Mouse (Mus musculus): ENCODE results near the gene Synpr. TPM values are rescaled to one million over a fixed set of nuclear protein-coding genes. Genes with fewer than 3 reads are reported as not detected.

Synpr gene
- total RNA-seq, 2 experiments from 2014 or later, result 181 to 203 TPM

DNA sequence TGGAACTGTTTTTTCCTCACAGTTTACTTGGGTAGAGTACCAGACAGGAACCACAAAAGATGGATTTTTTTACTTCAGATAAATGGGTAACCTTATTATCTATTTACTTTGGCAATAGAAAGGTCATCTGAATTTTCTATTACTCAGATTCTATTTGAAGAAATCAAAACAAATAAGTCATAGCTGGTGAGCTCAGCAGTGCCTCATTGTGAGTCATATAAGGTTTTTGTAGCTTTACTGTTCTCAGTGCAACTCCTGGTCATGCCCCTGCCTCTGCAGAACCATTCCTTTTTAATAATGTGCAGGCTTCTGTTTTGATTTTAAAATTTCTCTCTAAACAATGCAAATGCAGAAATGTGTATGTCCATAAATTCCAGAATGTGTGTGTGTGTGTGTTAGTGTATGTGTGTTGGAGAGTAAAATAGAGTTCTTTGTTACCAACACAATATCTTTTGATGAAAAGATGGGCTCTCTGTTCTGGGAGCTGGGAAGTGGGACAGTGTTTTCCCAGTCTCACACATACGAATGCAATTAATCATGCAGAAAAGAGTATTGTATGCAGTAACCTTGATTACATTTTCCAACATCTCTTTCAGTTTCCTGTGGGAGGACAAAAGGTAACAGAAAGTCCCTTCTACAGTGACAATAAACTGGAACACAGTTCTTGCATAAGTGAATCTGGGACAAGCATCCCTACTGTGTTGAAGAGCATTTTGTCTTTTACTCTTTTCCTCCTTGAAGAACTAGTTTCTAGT is 269.2 kb downstream of the Synpr start:
- DNase-seq, result no peak

DNA sequence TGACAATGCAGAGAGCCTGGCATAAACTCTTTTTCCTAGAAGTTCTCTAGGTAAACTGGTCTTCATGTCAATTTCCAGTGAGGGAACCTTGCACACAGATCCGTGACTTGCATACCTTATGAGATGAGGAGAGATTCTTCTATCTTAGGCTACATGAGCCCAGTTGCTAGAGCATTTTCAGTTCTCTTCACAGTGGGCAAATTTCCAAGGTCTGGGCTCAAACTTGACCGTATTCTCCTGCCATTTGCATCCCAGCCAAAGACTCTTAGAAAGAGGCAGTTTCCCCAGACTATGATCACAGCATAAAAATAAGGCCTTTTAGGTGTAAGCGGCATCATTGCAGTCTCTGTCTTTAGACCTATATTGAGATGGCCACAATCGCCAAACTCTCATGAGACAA is 270.1 kb downstream of the Synpr start:
- no peak for DNase-seq

DNA sequence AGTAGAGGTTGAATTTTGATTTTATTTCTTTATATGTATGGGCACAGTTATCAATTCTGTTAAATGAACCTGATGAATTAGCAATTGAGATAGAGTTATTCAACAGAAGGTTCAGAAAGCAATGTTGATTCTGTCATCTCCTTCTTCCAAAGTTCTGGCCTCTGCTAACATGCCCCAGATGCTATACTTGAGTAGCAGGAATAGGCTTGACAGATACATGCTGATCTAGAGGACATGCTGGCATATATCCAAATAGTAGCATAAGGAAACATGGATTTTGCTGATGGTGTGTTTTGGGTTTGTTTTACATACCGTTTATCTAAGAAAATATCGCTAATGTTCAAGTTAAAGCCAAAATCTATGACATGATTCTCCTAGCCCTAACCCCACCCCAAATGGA is 273.5 kb downstream of the Synpr start:
- DNase-seq, result no peak

DNA sequence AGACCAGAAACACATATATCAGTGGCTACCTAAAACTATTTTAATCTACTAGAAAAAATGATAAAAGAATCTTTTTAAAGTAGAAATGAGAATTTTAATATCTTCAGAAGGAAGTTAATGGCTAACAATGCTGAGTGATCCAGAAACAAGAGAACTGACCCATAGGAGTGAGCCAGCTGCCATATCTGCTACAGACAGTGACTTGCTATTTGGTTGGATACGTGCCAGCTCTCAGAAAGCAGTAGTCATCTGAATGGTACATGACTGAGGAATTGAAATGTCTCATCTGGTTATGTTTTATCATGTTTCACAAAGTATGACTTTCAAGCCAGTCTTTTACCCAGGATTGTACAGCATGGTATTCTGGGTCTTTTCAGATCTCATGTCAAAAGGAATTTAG is 282.7 kb downstream of the Synpr start:
- no peak for DNase-seq

DNA sequence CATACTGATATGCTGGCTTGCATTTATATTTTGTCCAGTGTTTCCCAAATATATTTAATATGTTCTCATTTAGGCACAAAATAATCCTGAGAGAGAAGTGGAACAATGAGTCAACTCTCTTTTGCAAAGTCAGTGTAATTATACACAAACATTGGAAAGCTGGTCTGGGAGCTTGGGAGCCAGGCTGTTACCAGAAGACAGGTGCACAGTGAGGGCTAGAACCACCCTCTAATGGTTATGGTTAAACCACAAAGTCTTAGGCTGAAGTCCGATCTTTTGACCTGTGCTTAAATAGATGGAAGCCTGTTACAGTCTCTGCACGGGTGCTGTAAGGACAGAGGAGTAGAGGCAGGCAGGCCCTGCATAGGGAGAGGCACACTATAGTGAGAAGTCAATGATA is 283.4 kb downstream of the Synpr start:
- no peak for DNase-seq

DNA sequence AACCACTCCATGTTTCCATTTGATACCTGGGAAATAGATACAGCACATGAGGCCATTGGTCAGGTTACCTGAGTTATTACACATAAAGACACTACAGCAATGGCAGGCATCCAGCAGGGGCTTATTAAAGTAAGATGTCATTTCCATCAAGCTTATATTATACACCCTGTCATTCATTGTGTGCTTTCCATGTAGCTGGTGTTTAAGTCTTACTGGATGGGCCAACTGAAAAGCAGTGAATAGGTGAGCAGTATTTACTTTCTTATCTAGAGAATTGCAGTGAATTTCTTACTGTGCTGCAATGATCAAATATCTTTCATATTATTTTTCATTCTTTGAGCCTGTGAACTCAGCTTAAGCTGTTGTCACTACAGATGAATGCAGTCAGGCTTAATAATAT is 287.4 kb downstream of the Synpr start:
- DNase-seq, result no peak

DNA sequence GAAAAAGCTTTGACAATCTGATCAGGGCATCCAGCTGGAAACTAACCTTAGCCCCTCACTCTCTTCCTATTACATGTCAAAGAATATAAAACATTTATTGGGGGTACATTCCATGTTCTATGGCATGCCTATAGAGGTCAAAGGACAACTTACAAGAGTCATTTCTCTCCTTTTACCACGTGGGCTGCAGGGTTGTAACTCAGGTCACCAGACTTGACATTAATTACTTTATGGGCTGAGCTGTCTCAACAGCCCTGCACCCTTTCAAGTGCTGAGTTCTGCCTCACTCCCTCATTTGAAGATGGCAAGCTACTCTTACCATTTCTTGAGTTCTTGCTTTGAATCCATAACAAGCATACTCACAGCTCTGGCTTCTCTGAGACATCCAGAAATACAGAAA is 287.9 kb downstream of the Synpr start:
- no peak for DNase-seq

DNA sequence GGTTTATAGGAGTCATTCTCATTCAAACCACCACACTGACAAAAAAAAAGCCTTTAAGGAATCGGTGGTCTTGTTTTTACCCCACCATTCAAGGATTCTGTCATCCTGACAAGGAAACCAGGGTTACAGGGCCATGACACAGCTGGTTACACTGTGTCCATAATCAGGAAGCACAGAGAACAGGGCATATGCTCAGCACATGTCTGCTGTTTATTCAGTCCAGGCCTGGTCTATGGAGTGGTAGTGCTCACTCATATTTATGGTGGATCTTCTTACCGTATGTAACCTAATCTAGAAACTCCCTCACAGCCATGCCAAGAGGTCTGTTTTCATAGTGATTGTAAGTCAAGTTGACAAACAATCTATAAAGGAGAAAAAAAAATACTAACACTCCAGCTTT is 293.5 kb downstream of the Synpr start:
- DNase-seq, result no peak

DNA sequence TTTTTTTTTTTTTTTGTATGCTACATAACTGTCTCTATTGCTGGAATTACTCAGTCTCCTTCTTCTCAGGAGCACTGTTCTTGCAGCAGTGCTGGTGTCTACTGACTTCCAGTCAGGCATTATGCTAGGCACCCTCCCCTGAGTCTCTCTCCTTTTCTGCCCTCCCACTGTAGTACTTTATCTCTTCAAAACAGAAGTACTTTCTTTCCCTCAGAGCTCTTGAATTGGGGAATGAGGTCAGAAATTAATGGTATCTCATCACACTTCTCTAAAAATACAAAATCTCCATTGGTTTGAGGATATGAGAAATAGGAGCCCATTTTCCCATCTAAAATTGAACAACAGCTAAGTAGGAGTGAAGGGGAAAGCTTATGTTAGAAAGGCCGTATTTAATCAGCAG is 294.2 kb downstream of the Synpr start:
- no peak for DNase-seq

DNA sequence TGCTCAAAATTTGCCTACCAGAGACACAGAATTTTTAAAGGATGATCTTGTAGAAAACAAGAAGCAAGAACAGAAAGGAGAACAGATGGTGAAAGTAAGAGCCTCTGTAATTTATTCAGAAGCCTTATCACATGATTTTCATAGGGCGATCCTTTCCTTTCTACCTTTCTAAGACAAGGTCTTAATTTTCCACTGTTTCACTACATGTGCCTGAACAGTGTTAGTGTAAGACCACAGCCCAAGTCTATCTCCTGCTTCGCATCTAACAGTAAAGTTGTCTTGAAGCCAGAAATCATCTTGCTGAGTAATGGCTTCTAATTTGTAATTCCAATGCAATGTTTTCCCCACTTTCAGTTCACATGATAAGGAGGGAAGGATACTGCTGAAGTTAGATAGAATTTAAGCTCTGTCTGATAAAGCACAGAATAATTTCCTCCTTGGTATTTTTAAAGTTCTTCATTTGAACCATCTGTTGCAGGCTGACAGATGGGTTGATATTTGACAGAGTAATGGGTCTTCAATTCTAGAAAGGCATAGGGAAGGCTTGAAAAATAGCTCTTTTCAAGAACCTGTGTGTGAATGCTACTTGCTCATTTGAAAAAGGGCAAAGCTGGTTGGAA is 308.9 kb downstream of the Synpr start:
- DNase-seq, result no peak

DNA sequence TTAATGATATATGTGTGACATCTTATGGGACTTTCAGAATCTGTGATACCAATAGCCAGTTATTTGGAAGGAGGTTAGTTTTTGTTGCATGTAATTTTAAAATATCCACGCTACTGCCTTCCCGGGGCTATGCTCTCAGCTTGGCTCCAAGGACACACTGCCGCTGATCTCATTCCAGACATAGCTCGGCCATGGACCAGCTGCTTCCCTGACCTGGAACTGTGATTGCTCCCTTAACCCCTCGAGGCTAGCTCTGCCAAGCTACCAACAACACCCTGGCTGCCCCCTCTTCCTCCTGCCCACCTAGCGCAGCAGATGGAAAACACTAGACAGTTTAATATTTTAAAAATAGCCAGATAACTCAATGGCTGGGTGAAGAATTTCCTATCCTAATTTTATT is 311.7 kb downstream of the Synpr start:
- DNase-seq, result no peak

DNA sequence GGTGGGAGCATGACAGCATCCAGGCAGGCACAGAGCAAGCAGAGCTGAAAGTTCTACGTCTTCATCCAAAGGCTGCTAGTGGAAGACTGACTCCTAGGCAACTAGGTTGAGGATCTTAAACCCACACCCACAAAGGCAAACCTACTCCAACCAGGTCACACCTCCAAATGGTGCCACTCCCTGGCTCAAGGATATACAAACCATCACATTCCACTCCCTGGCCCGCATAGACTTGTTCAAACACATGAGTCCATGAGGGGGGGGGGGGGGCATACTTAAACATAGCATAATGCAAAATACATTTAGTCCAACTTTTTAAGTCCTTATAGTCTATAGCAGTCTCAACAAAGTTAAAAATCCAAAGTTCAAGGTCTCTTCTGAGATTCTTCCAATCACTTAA is 312.6 kb downstream of the Synpr start:
- DNase-seq, result no peak

DNA sequence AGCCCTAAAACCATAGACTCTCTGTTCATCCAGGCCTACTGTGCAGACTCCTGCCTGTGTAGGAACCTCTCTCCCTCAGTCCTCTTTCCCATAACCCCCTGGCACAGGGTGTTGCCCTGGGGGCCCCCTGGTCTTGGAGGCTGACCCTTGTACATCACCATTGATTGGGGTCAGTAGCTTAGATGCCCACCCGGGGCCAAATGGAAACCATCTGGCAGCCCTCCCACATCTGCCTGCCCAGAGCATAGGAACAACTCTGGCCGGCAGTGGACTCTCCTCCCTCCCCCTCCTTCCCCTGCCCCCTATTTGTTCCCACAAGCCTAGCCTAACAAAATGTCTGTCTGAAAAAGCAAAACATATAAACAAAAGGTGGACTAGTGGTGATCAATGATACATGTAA is 336.0 kb downstream of the Synpr start:
- no peak for DNase-seq

DNA sequence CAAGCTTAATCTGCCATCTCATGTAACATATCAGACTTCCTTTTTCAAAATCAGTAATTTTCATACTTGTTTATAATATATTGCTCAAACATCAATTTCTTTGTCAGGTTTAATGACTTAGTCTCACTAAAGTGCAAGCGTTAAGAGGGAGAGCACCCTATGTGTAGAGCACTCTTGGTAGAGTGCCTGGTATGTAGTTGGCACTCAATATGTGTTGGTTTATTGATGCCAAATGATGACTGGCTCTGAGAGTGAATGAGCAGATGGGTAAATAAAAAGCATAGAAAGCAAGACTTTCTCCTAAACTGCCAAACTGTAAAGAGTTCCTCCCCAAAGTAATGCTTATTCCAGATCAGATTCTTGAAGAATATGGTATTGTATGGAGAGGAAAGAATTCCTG is 365.3 kb downstream of the Synpr start:
- no peak for DNase-seq

DNA sequence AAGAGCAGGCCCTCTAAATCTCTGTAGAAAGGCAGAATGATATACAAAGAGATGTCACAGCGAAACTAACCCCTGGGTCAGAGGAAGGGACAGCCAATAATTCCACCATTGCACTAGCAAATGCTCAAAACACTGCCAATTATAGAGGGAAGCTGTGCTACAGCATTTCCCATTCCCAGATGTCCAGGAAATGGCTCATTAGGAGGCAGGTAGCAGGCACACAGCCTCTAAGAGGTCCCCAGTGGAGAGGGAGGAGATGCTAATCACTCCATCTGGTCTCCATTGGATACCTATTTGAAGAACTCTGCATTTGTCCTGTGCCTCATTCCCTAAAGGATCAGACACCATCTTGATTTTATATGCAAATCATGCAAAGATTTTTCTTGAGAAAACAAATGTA is 366.5 kb downstream of the Synpr start:
- DNase-seq, result no peak

DNA sequence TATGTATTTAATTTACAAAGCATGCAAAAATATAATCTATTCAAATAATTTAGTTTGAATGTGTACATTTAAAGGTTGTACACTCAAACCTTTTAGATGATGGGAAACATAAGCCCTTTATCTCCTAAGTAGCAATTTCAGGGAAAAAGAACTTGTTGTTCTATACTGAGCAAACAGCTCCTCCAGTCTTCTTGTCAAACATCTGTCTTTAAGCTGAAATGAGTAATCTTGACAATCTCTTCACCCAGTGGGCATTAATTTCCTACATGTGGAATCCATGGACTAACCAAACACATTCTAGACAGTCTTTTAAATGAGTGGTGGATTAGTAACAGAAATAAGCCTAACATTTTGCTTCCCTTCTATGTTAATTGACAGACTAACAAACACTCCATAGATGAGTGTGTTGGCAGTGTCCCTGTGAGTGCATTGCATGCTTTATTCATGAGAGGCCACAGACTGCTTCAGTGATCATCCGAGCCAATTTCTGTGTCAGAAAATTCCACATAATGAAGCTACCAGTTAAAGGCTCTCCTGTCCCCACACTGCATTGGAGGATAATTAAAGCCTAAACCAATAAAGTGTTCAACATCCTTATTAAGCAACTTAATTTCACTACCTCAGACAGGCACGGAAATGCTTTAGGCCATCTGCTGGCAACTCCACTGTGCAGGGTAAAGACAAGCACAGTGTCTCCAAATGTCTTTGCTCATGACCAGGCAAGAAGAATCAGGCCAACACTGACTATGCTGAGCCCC is 367.1 kb downstream of the Synpr start:
- no peak for DNase-seq
